Mouse (Mus musculus): ENCODE data around the gene Tagln.

DNA sequence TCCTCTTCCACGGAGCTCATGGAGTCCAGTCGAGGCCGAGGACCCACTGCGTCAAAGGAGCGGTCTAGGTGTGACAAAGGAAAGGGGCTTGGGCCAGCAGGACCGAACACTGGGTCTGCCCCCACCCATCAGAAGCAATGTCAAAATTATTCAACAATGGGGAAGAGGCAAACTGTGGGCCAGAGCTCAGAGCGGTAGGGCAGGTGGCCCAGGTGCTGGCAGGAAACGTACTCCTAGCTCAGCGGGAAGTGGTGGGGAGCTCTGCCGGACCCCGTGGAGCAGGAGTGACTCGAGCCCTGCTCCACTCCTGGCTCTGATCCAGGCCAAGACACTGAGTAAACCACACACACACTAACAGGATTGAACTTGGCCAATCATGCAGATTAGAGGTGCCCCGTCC, 9.9 kb upstream of the Tagln start:
- TF ChIP-seq CTCF (IDR thresholded peaks at IDR 0.05; ENCODE audit: borderline replicate concordance, insufficient read depth, low read depth, low read length) (no peak), POLR2A (IDR thresholded peaks at IDR 0.05; ENCODE audit: borderline replicate concordance, insufficient read depth, low read length) (no peak)
